Mouse (Mus musculus) G1E (cell line): ENCODE data around the gene Ppwd1.

ENCODE experiments used
- CTCF ChIP-seq: IDR thresholded peaks from 2 replicates; pipeline ENCODE4 v1.5.1; 2012; ENCODE audit warnings: low read depth, low read length, inconsistent platforms, mixed read lengths
- GATA1 ChIP-seq: IDR thresholded peaks from 2 replicates; pipeline ENCODE4 v1.6.1; 2012; ENCODE audit warnings: borderline replicate concordance, low read length, inconsistent platforms, mixed read lengths
- GATA2 ChIP-seq: IDR thresholded peaks from 2 replicates; pipeline ENCODE4 v1.6.1; 2012; ENCODE audit warnings: low read depth, low read length, inconsistent platforms, borderline replicate concordance
- POLR2AphosphoS5 ChIP-seq: IDR thresholded peaks from 2 replicates; pipeline ENCODE4 v1.6.1; 2012; ENCODE audit warnings: low read depth, low read length, inconsistent platforms; ENCODE audit not compliant: insufficient replicate concordance
- TAL1 ChIP-seq: conservative IDR thresholded peaks from 2 replicates; pipeline ENCODE4 v1.6.1; 2012; ENCODE audit warnings: low read depth, low read length, inconsistent platforms, mixed read lengths

GRCm38 (mm10) chr13:104229181-104229580 lies 538 bp upstream of the Ppwd1 start:
- no peak for TF ChIP-seq TAL1
- no peak for TF ChIP-seq CTCF
- no peak for TF ChIP-seq GATA1
- no peak for TF ChIP-seq POLR2AphosphoS5
- TF ChIP-seq GATA2: no peak
